Mouse (Mus musculus) limb, embryonic 15.5 days (tissue): ENCODE measurements around the gene Usp32. TPM values are rescaled to one million over a fixed set of nuclear protein-coding genes. Genes with fewer than 3 reads are reported as not detected.

Experiments used
- ATAC-seq: fragments of 200-750 bp; cut with Nextera tagmentation; 2 replicates; pipeline ENCODE4 v1.8.0; 2017; ENCODE audit warnings: low read depth, moderate TSS enrichment; ENCODE audit not compliant: insufficient number of reproducible peaks, low FRiP score, low TSS enrichment
- H3K27ac ChIP-seq: fragments of 300-500 bp; sonication (generic); 2 replicates; pipeline ENCODE4 v1.5.1; 2015; ENCODE audit warnings: moderate library complexity, mild to moderate bottlenecking, inconsistent platforms
- H3K27me3 ChIP-seq: fragments of 300-500 bp; sonication (generic); 2 replicates; pipeline ENCODE4 v1.6.1; 2015; ENCODE audit warnings: inconsistent platforms
- H3K36me3 ChIP-seq: fragments of 300-500 bp; sonication (generic); 2 replicates; pipeline ENCODE4 v1.6.1; 2015; ENCODE audit warnings: inconsistent platforms
- H3K4me1 ChIP-seq: fragments of 300-500 bp; sonication (generic); 2 replicates; pipeline ENCODE4 v1.6.1; 2015; ENCODE audit warnings: inconsistent platforms
- H3K4me2 ChIP-seq: fragments of 300-500 bp; sonication (generic); 2 replicates; pipeline ENCODE4 v1.6.1; 2015; ENCODE audit warnings: mild to moderate bottlenecking, inconsistent platforms
- H3K4me3 ChIP-seq: fragments of 300-500 bp; sonication (generic); 2 replicates; pipeline ENCODE4 v1.5.1; 2015; ENCODE audit warnings: mild to moderate bottlenecking, inconsistent platforms
- H3K9ac ChIP-seq: fragments of 300-500 bp; sonication (generic); 2 replicates; pipeline ENCODE4 v1.6.1; 2015; ENCODE audit warnings: inconsistent platforms
- H3K9me3 ChIP-seq: fragments of 300-500 bp; sonication (generic); 2 replicates; pipeline ENCODE4 v1.6.1; 2016; ENCODE audit warnings: inconsistent platforms
- WGBS: fragments of 180-500 bp; shearing (Covaris S2); methylation state at CpG from one replicate; pipeline ENCODE4 v1.1.7; 2015; 5-methylcytosine and 5-hydroxymethylcytosine counted together
- polyA plus RNA-seq: library from polyadenylated mRNA; unstranded; fragments of >200 nt; fragmentation: Nextera tagmentation; extraction: Ambion mirVana; gene quantifications from 2 replicates; pipeline ENCODE4 v1.2.1, GENCODE M21; 2015

Usp32 gene
- polyA plus RNA-seq = 3.8 and 3.9 TPM in 2 replicates

- WGBS = under 1% methylated on average over 84 of the region's 94 CpGs
- Histone ChIP-seq H3K4me3 (peak within 1 kb of the TSS; percentile 88), H3K4me2 (peak within 1 kb of the TSS; percentile 69)
Measured at GRCm38 (mm10) chr11:85139581-85140540, at the start of gene Usp32. TSS of gene Usp32 (minus strand) at chr11:85140161.

GRCm38 (mm10) chr11:85189110-85189509 lies 49.1 kb upstream of the Usp32 start:
- WGBS = 94% methylated on average over 4 of the region's 4 CpGs
- Histone ChIP-seq H3K27ac (no peak overlapping the region), H3K4me1 (no peaks in the 10 kb centered on the region), H3K36me3 (peaks cover 49% of the 10 kb centered on the region), H3K9me3 (no peaks in the 10 kb centered on the region), H3K4me3 (no peak overlapping the region), H3K4me2 (no peak overlapping the region), H3K27me3 (no peaks in the 10 kb centered on the region), H3K9ac (no peak overlapping the region)
- ATAC-seq = no peak

More at GRCm38 (mm10) chr11:85139581-85140540, at the start of gene Usp32:
- ATAC-seq = peak; percentile 98
- no peaks in the 10 kb centered on the region for H3K27me3 ChIP-seq
- peak within 1 kb of the TSS; percentile 89 for H3K27ac ChIP-seq
- peak within 1 kb of the TSS; percentile 71 for H3K9ac ChIP-seq
- H3K36me3 ChIP-seq = no peaks in the 10 kb centered on the region; the same call in 1 of the 2 replicates
- H3K4me1 ChIP-seq = peaks cover 4% of the 10 kb centered on the region; the same call in 1 of the 2 replicates
- no peaks in the 10 kb centered on the region; the same call in 1 of the 2 replicates for H3K9me3 ChIP-seq

GRCm38 (mm10) chr11:85184839-85185238 lies 44.9 kb upstream of the Usp32 start:
- Histone ChIP-seq H3K27ac (no peak overlapping the region), H3K4me2 (no peak overlapping the region), H3K9me3 (no peaks in the 10 kb centered on the region), H3K27me3 (no peaks in the 10 kb centered on the region), H3K4me3 (no peak overlapping the region), H3K9ac (no peak overlapping the region), H3K36me3 (peaks cover 13% of the 10 kb centered on the region; the same call in 1 of the 2 replicates), H3K4me1 (peaks cover 9% of the 10 kb centered on the region; the same call in 1 of the 2 replicates)
- 87% methylated on average over 6 of the region's 6 CpGs for WGBS
- no peak for ATAC-seq

GRCm38 (mm10) chr11:85184082-85184481 lies 44.1 kb upstream of the Usp32 start:
- no peak overlapping the region for H3K9ac ChIP-seq
- H3K4me3 ChIP-seq = no peak overlapping the region
- H3K27me3 ChIP-seq = no peaks in the 10 kb centered on the region
- H3K36me3 ChIP-seq = peaks cover 8% of the 10 kb centered on the region; the same call in 1 of the 2 replicates
- no peak for ATAC-seq
- no peak overlapping the region for H3K27ac ChIP-seq
- WGBS = 65% methylated on average over 5 of the region's 5 CpGs
- no peaks in the 10 kb centered on the region for H3K9me3 ChIP-seq
- no peak overlapping the region for H3K4me2 ChIP-seq
- peaks cover 9% of the 10 kb centered on the region; the same call in 1 of the 2 replicates for H3K4me1 ChIP-seq

- Histone ChIP-seq H3K4me2 (peak overlapping the region; percentile 74), H3K9ac (peak overlapping the region; percentile 46), H3K4me3 (peak overlapping the region; percentile 42), H3K4me1 (peaks cover 9% of the 10 kb centered on the region; the same call in 1 of the 2 replicates), H3K9me3 (no peaks in the 10 kb centered on the region), H3K27me3 (no peaks in the 10 kb centered on the region), H3K27ac (peak overlapping the region; percentile 51; the same call in 1 of the 2 replicates), H3K36me3 (peaks cover under 1% of the 10 kb centered on the region; the same call in 1 of the 2 replicates)
- ATAC-seq = no peak
- WGBS = 21% methylated on average over 13 of the region's 13 CpGs
Measured at GRCm38 (mm10) chr11:85183284-85183779, 43.4 kb upstream of the Usp32 start.

- peaks cover 9% of the 10 kb centered on the region; the same call in 1 of the 2 replicates for H3K4me1 ChIP-seq
- H3K4me3 ChIP-seq = peak overlapping the region; percentile 42
- ATAC-seq = peak; percentile 82
- peak overlapping the region; percentile 74 for H3K4me2 ChIP-seq
- H3K27me3 ChIP-seq = no peaks in the 10 kb centered on the region
- H3K9me3 ChIP-seq = no peaks in the 10 kb centered on the region
- H3K9ac ChIP-seq = peak overlapping the region; percentile 46
- H3K36me3 ChIP-seq = no peaks in the 10 kb centered on the region
- WGBS = 5% methylated on average over 20 of the region's 20 CpGs
- peak overlapping the region; percentile 51; the same call in 1 of the 2 replicates for H3K27ac ChIP-seq
Measured at GRCm38 (mm10) chr11:85182617-85183283, 42.8 kb upstream of the Usp32 start.

- Histone ChIP-seq H3K4me2 (no peak overlapping the region), H3K9ac (no peak overlapping the region), H3K4me1 (peaks cover 9% of the 10 kb centered on the region; the same call in 1 of the 2 replicates), H3K36me3 (no peaks in the 10 kb centered on the region), H3K27ac (no peak overlapping the region), H3K9me3 (no peaks in the 10 kb centered on the region), H3K27me3 (no peaks in the 10 kb centered on the region), H3K4me3 (no peak overlapping the region)
- 87% methylated on average over 4 of the region's 4 CpGs for WGBS
- no peak for ATAC-seq
Measured at GRCm38 (mm10) chr11:85178413-85178812, 38.5 kb upstream of the Usp32 start.

- Histone ChIP-seq H3K27ac (no peak overlapping the region), H3K27me3 (no peaks in the 10 kb centered on the region), H3K9ac (no peak overlapping the region), H3K36me3 (no peaks in the 10 kb centered on the region), H3K4me3 (no peak overlapping the region), H3K4me1 (peaks cover 4% of the 10 kb centered on the region; the same call in 1 of the 2 replicates), H3K9me3 (no peaks in the 10 kb centered on the region), H3K4me2 (no peak overlapping the region)
- WGBS = 75% methylated on average over 6 of the region's 6 CpGs
- no peak for ATAC-seq
Measured at GRCm38 (mm10) chr11:85177761-85178160, 37.8 kb upstream of the Usp32 start.

GRCm38 (mm10) chr11:85175941-85176340 lies 36.0 kb upstream of the Usp32 start:
- Histone ChIP-seq H3K27ac (no peak overlapping the region), H3K4me3 (no peak overlapping the region), H3K9ac (no peak overlapping the region), H3K36me3 (no peaks in the 10 kb centered on the region), H3K27me3 (no peaks in the 10 kb centered on the region), H3K9me3 (no peaks in the 10 kb centered on the region), H3K4me1 (no peaks in the 10 kb centered on the region), H3K4me2 (no peak overlapping the region)
- 81% methylated on average over 3 of the region's 3 CpGs for WGBS
- no peak for ATAC-seq

- 24% methylated on average over 2 of the region's 2 CpGs for WGBS
- no peak for ATAC-seq
- no peak overlapping the region for H3K9ac ChIP-seq
- no peak overlapping the region for H3K27ac ChIP-seq
- no peaks in the 10 kb centered on the region for H3K27me3 ChIP-seq
- no peaks in the 10 kb centered on the region for H3K4me1 ChIP-seq
- H3K4me2 ChIP-seq = no peak overlapping the region; the same call in 1 of the 2 replicates
- no peak overlapping the region for H3K4me3 ChIP-seq
- H3K36me3 ChIP-seq = no peaks in the 10 kb centered on the region
- H3K9me3 ChIP-seq = no peaks in the 10 kb centered on the region
Measured at GRCm38 (mm10) chr11:85170833-85171232, 30.9 kb upstream of the Usp32 start.

GRCm38 (mm10) chr11:85170058-85170740 lies 30.2 kb upstream of the Usp32 start, which contains the start of gene 1700125H20Rik:
TSS of gene 1700125H20Rik (plus strand) at chr11:85170404.
- H3K9ac ChIP-seq = peak within 1 kb of the TSS; percentile 20; the same call in 1 of the 2 replicates
- ATAC-seq = peak; percentile 69; the same call in 1 of the 2 replicates
- H3K36me3 ChIP-seq = no peaks in the 10 kb centered on the region
- H3K27me3 ChIP-seq = no peaks in the 10 kb centered on the region
- H3K4me1 ChIP-seq = no peaks in the 10 kb centered on the region
- H3K27ac ChIP-seq = no peak within 1 kb of the TSS
- H3K4me3 ChIP-seq = peak within 1 kb of the TSS; percentile 30
- 12% methylated on average over 21 of the region's 21 CpGs for WGBS
- H3K4me2 ChIP-seq = peak within 1 kb of the TSS; percentile 63
- no peaks in the 10 kb centered on the region for H3K9me3 ChIP-seq
